Comparison of ENCODE assay signal across 20 mouse cellular contexts in genomic region chr19:29345636-29346035, GRCm38 (mm10). TPM values are rescaled to one million over a fixed set of nuclear protein-coding genes. Genes with fewer than 3 reads are reported as not detected.
A peak's percentile ranks its signal among the peaks of the same experiment; 100 is the strongest.
DNase-seq lines count a peak whose midpoint lies in the region; ATAC-seq and TF ChIP-seq lines count a peak whose summit lies in the region.
"Had no signal": no experiment of that assay in that cellular context is flagged by ENCODE, and none has a peak within 500 bp of the region (broad histone marks: within the 10 kb centered on the region; RNA-seq: fewer than 3 reads in every experiment).

No protein-coding gene starts in this region.

- no peaks in the 10 kb centered on the region for H3K79me2 ChIP-seq in CH12.LX (replicated peaks; ENCODE audit: control insufficient read depth, extremely low read depth, insufficient read depth, poor library complexity, severe bottlenecking)

- 82% methylated on average over 6 of the region's 6 CpGs for WGBS in hindbrain, embryonic 11.5 days

- H3K9ac ChIP-seq in CH12.LX (ENCODE audit: insufficient read depth, low read depth) = no peak overlapping the region
- no peak overlapping the region for H3K9ac ChIP-seq in ES-E14 (ENCODE audit: insufficient read depth, low read depth, low read length, poor library complexity, severe bottlenecking)
- no peak overlapping the region for H3K9ac ChIP-seq in hindbrain, embryonic 11.5 days (ENCODE audit: low read depth, low read length)
- H3K9ac ChIP-seq: embryonic facial prominence, embryonic 12.5 days; forebrain, embryonic 13.5 days had no signal

- TF ChIP-seq EP300 in CH12.LX (IDR thresholded peaks at IDR 0.05; ENCODE audit: low read length) = no peak

- TF ChIP-seq CTCF in CH12.LX (conservative IDR thresholded peaks at IDR 0.05 in 1 of 2, IDR thresholded peaks at IDR 0.05 in 1 of 2; ENCODE audit: low read depth in 2 of 2, low read length in 2 of 2) = no peak

- DNase-seq in CH12.LX (ENCODE audit: extremely low read depth) (no peak), ES-E14 (ENCODE audit: low read depth, low spot score) (no peak)
- DNase-seq in brain, adult 2 months (ENCODE audit: low read depth, low spot score) = peak; percentile 23
- DNase-seq in hindbrain, embryonic 11.5 days (ENCODE audit: low spot score) = no peak
- no peak for DNase-seq in adrenal gland, adult (ENCODE audit: inconsistent age in 2 of 2, low spot score in 1 of 2)
- DNase-seq: adrenal gland, adult 2 months; adrenal gland, postnatal 10 days; adrenal gland, postnatal 25 days; cerebellum, adult 11-12 months; cerebellum, adult 2 months; cerebellum, adult 9-10 months; cerebellum, postnatal 10 days; cerebellum, postnatal 25 days had no signal

- peaks cover 5 to 9% of the 10 kb centered on the region in 2 experiments for H3K36me3 ChIP-seq in CH12.LX (replicated peaks in 1 of 2; ENCODE audit: control insufficient read depth in 1 of 2, insufficient read depth in 1 of 2, low read length in 1 of 2)
- no peaks in the 10 kb centered on the region for H3K36me3 ChIP-seq in ES-E14 (ENCODE audit: control insufficient read depth, insufficient read depth, low read length, poor library complexity, severe bottlenecking)
- no peaks in the 10 kb centered on the region for H3K36me3 ChIP-seq in hindbrain, embryonic 11.5 days (ENCODE audit: control insufficient read depth, insufficient read depth, low read length)

- H3K9me3 ChIP-seq in CH12.LX (replicated peaks; ENCODE audit: low read length) = no peaks in the 10 kb centered on the region
- no peaks in the 10 kb centered on the region for H3K9me3 ChIP-seq in ES-E14 (ENCODE audit: control insufficient read depth, insufficient read depth, low read depth, low read length)
- H3K9me3 ChIP-seq in hindbrain, embryonic 11.5 days (ENCODE audit: control insufficient read depth, low read length) = no peaks in the 10 kb centered on the region
- H3K9me3 ChIP-seq: embryonic facial prominence, embryonic 10.5 days; embryonic facial prominence, embryonic 12.5 days; forebrain, embryonic 13.5 days had no signal

- ATAC-seq in hindbrain, embryonic 11.5 days (ENCODE audit: low FRiP score) = no peak
- ATAC-seq: activated CD4-positive, CD25-positive, alpha-beta regulatory T cell, adult 4 months; forebrain, embryonic 13.5 days; forebrain, embryonic 16.5 days; Patski had no signal

- in situ Hi-C loops in CH12.LX (cut with MboI; ENCODE audit: low pct_ligation_motif_present, low pct_unique_long_range_greater_than_20kb, low sequenced_read_pairs) (no loop called here), ES-E14 (cut with MboI; ENCODE audit: low sequenced_read_pairs in 2 of 2, unreplicated experiment in 2 of 2) (no loop called here)

- H3K4me2 ChIP-seq in CH12.LX (ENCODE audit: insufficient read depth, low read depth, poor library complexity, severe bottlenecking) = no peak overlapping the region
- H3K4me2 ChIP-seq in hindbrain, embryonic 11.5 days (replicated peaks; ENCODE audit: low read depth, low read length) = no peak overlapping the region
- H3K4me2 ChIP-seq: embryonic facial prominence, embryonic 12.5 days; forebrain, embryonic 13.5 days had no signal

- H3K27me3 ChIP-seq in CH12.LX (replicated peaks) = no peaks in the 10 kb centered on the region
- H3K27me3 ChIP-seq in hindbrain, embryonic 11.5 days (ENCODE audit: control insufficient read depth, insufficient read depth, low read length) = no peaks in the 10 kb centered on the region
- H3K27me3 ChIP-seq: embryonic facial prominence, embryonic 12.5 days; forebrain, embryonic 13.5 days; Patski had no signal

- no peak overlapping the region for H3K4me3 ChIP-seq in CH12.LX (replicated peaks in 1 of 3; ENCODE audit: low read depth in 2 of 3, low read length in 2 of 3, poor library complexity in 1 of 3)
- H3K4me3 ChIP-seq in ES-E14 (ENCODE audit: insufficient read depth in 1 of 2, low read depth in 1 of 2, low read length in 2 of 2, poor library complexity in 1 of 2, severe bottlenecking in 1 of 2) = no peak overlapping the region
- no peak overlapping the region for H3K4me3 ChIP-seq in hindbrain, embryonic 11.5 days (ENCODE audit: low read depth, low read length)
- H3K4me3 ChIP-seq: embryonic facial prominence, embryonic 10.5 days; embryonic facial prominence, embryonic 12.5 days; forebrain, embryonic 13.5 days had no signal

- no peak overlapping the region for H3K27ac ChIP-seq in CH12.LX (ENCODE audit: insufficient read depth, low read depth)
- no peak overlapping the region for H3K27ac ChIP-seq in ES-E14 (ENCODE audit: insufficient read depth, low read depth, low read length, poor library complexity, severe bottlenecking)
- no peak overlapping the region for H3K27ac ChIP-seq in hindbrain, embryonic 11.5 days (ENCODE audit: low read depth, low read length)
- H3K27ac ChIP-seq: embryonic facial prominence, embryonic 10.5 days; embryonic facial prominence, embryonic 12.5 days; forebrain, embryonic 13.5 days had no signal

- TF ChIP-seq RAD21 in CH12.LX (IDR thresholded peaks at IDR 0.05; ENCODE audit: low read depth, low read length) = no peak

- H3K4me1 ChIP-seq in CH12.LX (ENCODE audit: control insufficient read depth in 1 of 2, insufficient read depth in 2 of 2) = peaks cover 3 to 12% of the 10 kb centered on the region in 2 experiments
- peaks cover 0 to 4% of the 10 kb centered on the region in 2 experiments; a peak in 1 of 4 replicates for H3K4me1 ChIP-seq in ES-E14 (ENCODE audit: control insufficient read depth in 2 of 2, insufficient read depth in 2 of 2, low read length in 2 of 2, poor library complexity in 1 of 2)
- H3K4me1 ChIP-seq in hindbrain, embryonic 11.5 days (replicated peaks; ENCODE audit: control insufficient read depth, insufficient read depth, low read length) = no peaks in the 10 kb centered on the region
- H3K4me1 ChIP-seq: embryonic facial prominence, embryonic 10.5 days; embryonic facial prominence, embryonic 12.5 days; forebrain, embryonic 13.5 days had no signal

- dilution Hi-C loops in CH12.LX (cut with MboI; ENCODE audit: extremely low pct_ligation_motif_present, extremely low pct_unique_long_range_greater_than_20kb, low sequenced_read_pairs) = no loop called here

- TF ChIP-seq POLR2A in CH12.LX (IDR thresholded peaks at IDR 0.05; ENCODE audit: low read depth, low read length) = no peak

TF ChIP-seq in CH12.LX, 34 proteins besides CTCF, POLR2A, EP300 and RAD21:
- TF ChIP-seq IRF4 (IDR thresholded peaks at IDR 0.05; ENCODE audit: low read depth, low read length) = no peak
- peak; percentile 75 for TF ChIP-seq MAFK (IDR thresholded peaks at IDR 0.05; ENCODE audit: insufficient replicate concordance, low read length)
- no peak for TF ChIP-seq ZC3H11A (IDR thresholded peaks at IDR 0.05; ENCODE audit: low read depth, low read length)

TF ChIP-seq in ES-E14, 5 proteins besides CTCF, POLR2A, EP300 and RAD21:
- TF ChIP-seq HCFC1 (IDR thresholded peaks at IDR 0.05; ENCODE audit: borderline replicate concordance, insufficient read depth, low read length) (no peak), MAFK (IDR thresholded peaks at IDR 0.05; ENCODE audit: insufficient read depth, low read depth, low read length) (peak; percentile 87)

RNA-seq across cellular contexts. Expression of gene Rln1, which starts 11.2 kb away (rescaled TPM):
- total RNA-seq in CH12.LX (2012; rRNA removed) (not detected in 2 replicates), CH12.LX (2014; rRNA removed) (not detected in 2 replicates), ES-E14 (2012; rRNA removed) (3.4 and 4.1 TPM in 2 replicates)
- polyA plus RNA-seq in CH12.LX (2012; ENCODE audit: insufficient read length, low read depth) = not detected in 2 replicates
- polyA plus RNA-seq in hindbrain, embryonic 11.5 days (2014; fragmentation: Nextera tagmentation; extraction: Ambion mirVana) = 0.32 and 0.67 TPM in 2 replicates
- total RNA-seq: adrenal gland, adult 2 months; adrenal gland, postnatal 10 days; adrenal gland, postnatal 25 days; adrenal gland, postnatal 4 days had no signal
- polyA plus RNA-seq: activated CD4-positive, CD25-positive, alpha-beta regulatory T cell, adult 4 months; adrenal gland, adult 2 months; Patski had no signal

RNA-seq across cellular contexts. Expression of gene Insl6, which starts 20.5 kb away (rescaled TPM):
- 8.0 and 11.2 TPM in 2 replicates for total RNA-seq in CH12.LX (2012; rRNA removed)
- 8.5 and 9.8 TPM in 2 replicates for total RNA-seq in CH12.LX (2014; rRNA removed)
- polyA plus RNA-seq in CH12.LX (2012; ENCODE audit: insufficient read length, low read depth) = 5.1 and 5.7 TPM in 2 replicates
- 1.7 and 3.2 TPM in 2 replicates for total RNA-seq in ES-E14 (2012; rRNA removed)
- polyA plus RNA-seq in hindbrain, embryonic 11.5 days (2014; fragmentation: Nextera tagmentation; extraction: Ambion mirVana) = 7.9 and 8.6 TPM in 2 replicates

RNA-seq across cellular contexts. Expression of gene Plgrkt, which starts 21.6 kb away (rescaled TPM):
- 27.7 and 31.3 TPM in 2 replicates for total RNA-seq in CH12.LX (2012; rRNA removed)
- total RNA-seq in CH12.LX (2014; rRNA removed) = 27.9 and 33.0 TPM in 2 replicates
- polyA plus RNA-seq in CH12.LX (2012; ENCODE audit: insufficient read length, low read depth) = 38.3 and 40.6 TPM in 2 replicates
- 13.6 and 15.7 TPM in 2 replicates for total RNA-seq in ES-E14 (2012; rRNA removed)
- 60.7 and 68.4 TPM in 2 replicates for polyA plus RNA-seq in hindbrain, embryonic 11.5 days (2014; fragmentation: Nextera tagmentation; extraction: Ambion mirVana)

RNA-seq across cellular contexts. Expression of gene Cd274, which starts 21.6 kb away (rescaled TPM):
- total RNA-seq in CH12.LX (2012; rRNA removed) (4.7 and 6.7 TPM in 2 replicates), CH12.LX (2014; rRNA removed) (7.4 and 8.6 TPM in 2 replicates), ES-E14 (2012; rRNA removed) (0.58 and 0.62 TPM in 2 replicates)
- 14.7 and 15.9 TPM in 2 replicates for polyA plus RNA-seq in CH12.LX (2012; ENCODE audit: insufficient read length, low read depth)
- 0.38 and 0.39 TPM in 2 replicates for polyA plus RNA-seq in hindbrain, embryonic 11.5 days (2014; fragmentation: Nextera tagmentation; extraction: Ambion mirVana)
